Mouse (Mus musculus): ENCODE measurements around the gene Itgae. TPM values are rescaled to one million over a fixed set of nuclear protein-coding genes. Genes with fewer than 3 reads are reported as not detected.
"Not testable (repeated sequence)": the region's sequence is repeated elsewhere in the genome, so short reads cannot be mapped to it uniquely, and the experiment has no call there.

Itgae gene
- polyA plus RNA-seq, 1 experiment from 2014 or later = 0.19 TPM

GRCm38 (mm10) chr11:73098860-73099259 is 8.5 kb downstream of the Itgae start:
- 0 out of 2 replicates have a peak, but pooled peaks cover 3% of the 10 kb centered on the region for H3K27me3 ChIP-seq (replicated peaks)
- WGBS (ENCODE audit: insufficient replicate concordance) = 66% methylated on average over 5 of the region's 5 CpGs

GRCm38 (mm10) chr11:73099976-73100750 is 9.8 kb downstream of the Itgae start:
- 63% methylated on average over 14 of the region's 14 CpGs for WGBS (ENCODE audit: insufficient replicate concordance)
- no peak overlapping the region for H3K4me3 ChIP-seq

More at GRCm38 (mm10) chr11:73098860-73099259, 8.5 kb downstream of the Itgae start:
- Histone ChIP-seq H3K9ac (no peak overlapping the region), H3K36me3 (no peaks in the 10 kb centered on the region), H3K4me3 (no peak overlapping the region), H3K4me2 (no peak overlapping the region), H3K9me3 (replicated peaks) (no peaks in the 10 kb centered on the region), H3K27ac (no peak overlapping the region), H3K4me1 (no peaks in the 10 kb centered on the region)
- no peak for ATAC-seq

GRCm38 (mm10) chr11:73101308-73101707 is 10.9 kb downstream of the Itgae start:
- Histone ChIP-seq H3K27me3 (replicated peaks) (0 out of 2 replicates have a peak, but pooled peaks cover 5% of the 10 kb centered on the region), H3K4me2 (no peak overlapping the region), H3K9me3 (replicated peaks) (no peaks in the 10 kb centered on the region), H3K4me3 (no peak overlapping the region), H3K9ac (no peak overlapping the region), H3K36me3 (no peaks in the 10 kb centered on the region), H3K4me1 (no peaks in the 10 kb centered on the region), H3K27ac (no peak overlapping the region)
- 26% methylated on average over 4 of the region's 4 CpGs for WGBS (ENCODE audit: insufficient replicate concordance)
- ATAC-seq = no peak

More at GRCm38 (mm10) chr11:73099976-73100750, 9.8 kb downstream of the Itgae start:
- no peaks in the 10 kb centered on the region for H3K36me3 ChIP-seq
- no peaks in the 10 kb centered on the region for H3K4me1 ChIP-seq
- H3K27ac ChIP-seq = no peak overlapping the region
- H3K9me3 ChIP-seq (replicated peaks) = no peaks in the 10 kb centered on the region
- H3K27me3 ChIP-seq (replicated peaks) = 0 out of 2 replicates have a peak, but pooled peaks cover 5% of the 10 kb centered on the region
- no peak overlapping the region for H3K4me2 ChIP-seq
- no peak for ATAC-seq
- no peak overlapping the region for H3K9ac ChIP-seq

- peaks cover 23% of the 10 kb centered on the region for H3K4me1 ChIP-seq
- no peak for ATAC-seq
- H3K4me2 ChIP-seq = no peak overlapping the region
- no peaks in the 10 kb centered on the region for H3K9me3 ChIP-seq (replicated peaks)
- H3K36me3 ChIP-seq = no peaks in the 10 kb centered on the region
- 0 out of 2 replicates have a peak, but pooled peaks cover 5% of the 10 kb centered on the region for H3K27me3 ChIP-seq (replicated peaks)
- no peak overlapping the region for H3K4me3 ChIP-seq
- no peak overlapping the region for H3K27ac ChIP-seq
- no peak overlapping the region for H3K9ac ChIP-seq
- WGBS (ENCODE audit: insufficient replicate concordance) = 27% methylated on average over 3 of the region's 3 CpGs
Measured at GRCm38 (mm10) chr11:73105246-73105645, 14.9 kb downstream of the Itgae start.

GRCm38 (mm10) chr11:73107358-73107757 is 17.0 kb downstream of the Itgae start:
- not testable (repeated sequence) for H3K27me3 ChIP-seq (replicated peaks); H3K9me3 ChIP-seq (replicated peaks); H3K27ac ChIP-seq; H3K4me3 ChIP-seq; ATAC-seq; H3K36me3 ChIP-seq; H3K4me2 ChIP-seq; H3K9ac ChIP-seq
- H3K4me1 ChIP-seq = peaks cover 24% of the 10 kb centered on the region
- WGBS (ENCODE audit: insufficient replicate concordance) = 22% methylated on average over 3 of the region's 3 CpGs

- Histone ChIP-seq H3K9me3 (replicated peaks) (no peaks in the 10 kb centered on the region), H3K27ac (peak overlapping the region; percentile 21; the same call in 1 of the 2 replicates), H3K4me2 (no peak overlapping the region), H3K4me3 (no peak overlapping the region), H3K9ac (no peak overlapping the region), H3K36me3 (no peaks in the 10 kb centered on the region), H3K27me3 (replicated peaks) (0 out of 2 replicates have a peak, but pooled peaks cover 5% of the 10 kb centered on the region), H3K4me1 (peaks cover 24% of the 10 kb centered on the region)
- WGBS (ENCODE audit: insufficient replicate concordance) = 44% methylated on average over 5 of the region's 5 CpGs
- 0 out of 2 replicates have a peak, but pooled peaks have one; percentile 19 for ATAC-seq
Measured at GRCm38 (mm10) chr11:73108195-73108897, 18.0 kb downstream of the Itgae start.

- Histone ChIP-seq H3K36me3 (no peaks in the 10 kb centered on the region), H3K4me1 (peaks cover 24% of the 10 kb centered on the region), H3K27ac (no peak overlapping the region), H3K4me2 (no peak overlapping the region), H3K9me3 (replicated peaks) (no peaks in the 10 kb centered on the region), H3K9ac (no peak overlapping the region), H3K27me3 (replicated peaks) (no peaks in the 10 kb centered on the region), H3K4me3 (no peak overlapping the region)
- WGBS (ENCODE audit: insufficient replicate concordance) = 51% methylated on average over 14 of the region's 14 CpGs
- ATAC-seq = no peak
Measured at GRCm38 (mm10) chr11:73108898-73109625, 18.7 kb downstream of the Itgae start.

GRCm38 (mm10) chr11:73109941-73110340 is 19.6 kb downstream of the Itgae start:
- WGBS (ENCODE audit: insufficient replicate concordance) = 59% methylated on average over 3 of the region's 3 CpGs
- no peak for ATAC-seq

GRCm38 (mm10) chr11:73111414-73111813 is 21.0 kb downstream of the Itgae start:
- Histone ChIP-seq H3K9ac (no peak overlapping the region), H3K36me3 (no peaks in the 10 kb centered on the region), H3K9me3 (replicated peaks) (no peaks in the 10 kb centered on the region), H3K4me2 (no peak overlapping the region), H3K27ac (no peak overlapping the region), H3K4me1 (peaks cover 24% of the 10 kb centered on the region), H3K4me3 (no peak overlapping the region), H3K27me3 (replicated peaks) (no peaks in the 10 kb centered on the region)
- no peak for ATAC-seq
- WGBS (ENCODE audit: insufficient replicate concordance) = 60% methylated on average over 6 of the region's 6 CpGs

More at GRCm38 (mm10) chr11:73109941-73110340, 19.6 kb downstream of the Itgae start:
- H3K9ac ChIP-seq = no peak overlapping the region
- H3K4me3 ChIP-seq = no peak overlapping the region
- no peaks in the 10 kb centered on the region for H3K27me3 ChIP-seq (replicated peaks)
- H3K36me3 ChIP-seq = no peaks in the 10 kb centered on the region
- peaks cover 24% of the 10 kb centered on the region for H3K4me1 ChIP-seq
- H3K9me3 ChIP-seq (replicated peaks) = no peaks in the 10 kb centered on the region
- no peak overlapping the region for H3K27ac ChIP-seq
- H3K4me2 ChIP-seq = no peak overlapping the region

- 80% methylated on average over 6 of the region's 6 CpGs for WGBS (ENCODE audit: insufficient replicate concordance)
- H3K9me3 ChIP-seq (replicated peaks) = no peaks in the 10 kb centered on the region
- H3K27ac ChIP-seq = no peak overlapping the region
- no peak overlapping the region for H3K4me2 ChIP-seq
- H3K27me3 ChIP-seq (replicated peaks) = no peaks in the 10 kb centered on the region
- peaks cover 29% of the 10 kb centered on the region for H3K36me3 ChIP-seq
- ATAC-seq = no peak
- H3K9ac ChIP-seq = no peak overlapping the region
- H3K4me1 ChIP-seq = peaks cover 5% of the 10 kb centered on the region; the same call in 1 of the 2 replicates
- no peak overlapping the region for H3K4me3 ChIP-seq
Measured at GRCm38 (mm10) chr11:73126495-73126894, 36.1 kb downstream of the Itgae start.

GRCm38 (mm10) chr11:73131020-73131419 is 40.6 kb downstream of the Itgae start:
- H3K27ac ChIP-seq = no peak overlapping the region
- ATAC-seq = no peak
- H3K4me3 ChIP-seq = no peak overlapping the region
- no peaks in the 10 kb centered on the region for H3K27me3 ChIP-seq (replicated peaks)
- H3K4me2 ChIP-seq = no peak overlapping the region
- peaks cover 55% of the 10 kb centered on the region for H3K36me3 ChIP-seq
- peaks cover 42% of the 10 kb centered on the region for H3K4me1 ChIP-seq
- WGBS (ENCODE audit: insufficient replicate concordance) = 64% methylated on average over 7 of the region's 7 CpGs
- no peak overlapping the region for H3K9ac ChIP-seq
- H3K9me3 ChIP-seq (replicated peaks) = no peaks in the 10 kb centered on the region
